Mouse (Mus musculus): ENCODE data around the gene Tvp23b.

Tvp23b gene

DNA sequence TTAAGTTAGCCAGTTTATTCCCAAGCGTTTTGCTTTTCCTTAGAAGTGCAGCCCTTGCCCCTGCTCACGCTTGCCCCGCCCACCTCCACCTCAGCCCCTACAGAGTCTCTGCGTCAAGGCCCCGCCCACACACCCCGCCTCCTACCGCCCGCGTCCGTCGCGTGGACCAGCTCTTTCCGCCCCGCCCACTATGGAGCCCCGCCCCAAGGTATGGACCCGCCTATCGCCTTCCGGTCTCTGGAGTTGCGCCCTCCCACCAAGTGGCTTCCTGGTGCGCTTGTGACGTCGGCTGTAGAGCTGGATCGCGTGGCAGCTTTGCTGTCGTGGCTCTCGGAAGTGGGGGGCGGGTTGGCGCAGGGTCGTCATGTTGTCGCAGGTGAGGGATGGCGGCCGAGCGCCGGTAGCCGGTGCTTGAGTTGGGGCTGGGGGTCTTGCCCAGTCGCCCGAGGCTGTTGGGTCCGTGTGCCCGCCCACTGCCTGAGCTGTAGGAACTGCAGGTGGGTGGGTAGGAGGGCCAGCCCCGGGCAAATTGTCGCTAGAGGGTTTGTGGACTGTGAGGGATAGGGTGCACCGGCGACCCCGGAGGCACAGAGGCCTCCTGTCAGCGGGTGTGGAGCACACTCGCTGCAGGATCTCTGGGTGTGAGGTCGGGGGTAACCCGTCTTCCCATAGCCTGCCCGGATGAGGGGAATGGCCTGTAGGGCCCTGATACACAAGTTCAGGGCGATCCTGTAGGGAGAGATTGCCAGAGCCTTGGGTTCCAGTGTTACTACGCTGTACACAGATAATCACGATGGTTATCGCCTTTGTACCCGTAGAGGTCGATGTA lies at the start of gene Tvp23b:
TSS of gene Tvp23b (plus strand) at position 236 of the 829 bp plus-strand sequence.
- DNase-seq (ENCODE audit: low spot score), result peak; percentile 99

- DNase-seq (ENCODE audit: low spot score), result no peak
Measured at GRCm38 (mm10) chr11:62830387-62830786, 48.9 kb upstream of the Tvp23b start.

- DNase-seq (ENCODE audit: low spot score), result no peak
Measured at GRCm38 (mm10) chr11:62831906-62832305, 47.3 kb upstream of the Tvp23b start.

DNA sequence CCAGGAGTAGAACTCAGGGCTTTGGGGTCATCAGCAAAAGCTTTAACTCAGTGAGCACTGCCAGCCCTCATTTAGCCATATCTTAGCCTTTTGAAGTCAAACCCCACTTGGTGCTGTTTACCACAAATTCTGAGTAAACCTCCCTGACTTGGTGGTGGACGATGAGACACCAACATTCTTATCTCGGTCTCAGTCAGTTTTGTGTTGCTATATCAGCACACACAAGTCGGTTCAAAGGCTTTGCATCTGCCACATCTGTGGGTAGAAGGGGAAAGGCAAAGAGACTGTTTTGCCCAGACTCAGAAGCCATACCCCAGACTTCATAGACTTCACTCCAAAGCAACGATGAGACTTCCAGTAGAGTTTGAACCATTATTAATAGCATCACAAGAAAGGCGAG lies 34.7 kb upstream of the Tvp23b start:
- DNase-seq (ENCODE audit: low spot score), result no peak

GRCm38 (mm10) chr11:62845730-62846129 lies 33.5 kb upstream of the Tvp23b start:
- no peak for DNase-seq (ENCODE audit: low spot score)

- DNase-seq (ENCODE audit: low spot score), result peak; percentile 68
Measured at GRCm38 (mm10) chr11:62846961-62847654, 32.1 kb upstream of the Tvp23b start, which contains the start of gene Fbxw10. TSS of gene Fbxw10 (plus strand) at chr11:62847069.

DNA sequence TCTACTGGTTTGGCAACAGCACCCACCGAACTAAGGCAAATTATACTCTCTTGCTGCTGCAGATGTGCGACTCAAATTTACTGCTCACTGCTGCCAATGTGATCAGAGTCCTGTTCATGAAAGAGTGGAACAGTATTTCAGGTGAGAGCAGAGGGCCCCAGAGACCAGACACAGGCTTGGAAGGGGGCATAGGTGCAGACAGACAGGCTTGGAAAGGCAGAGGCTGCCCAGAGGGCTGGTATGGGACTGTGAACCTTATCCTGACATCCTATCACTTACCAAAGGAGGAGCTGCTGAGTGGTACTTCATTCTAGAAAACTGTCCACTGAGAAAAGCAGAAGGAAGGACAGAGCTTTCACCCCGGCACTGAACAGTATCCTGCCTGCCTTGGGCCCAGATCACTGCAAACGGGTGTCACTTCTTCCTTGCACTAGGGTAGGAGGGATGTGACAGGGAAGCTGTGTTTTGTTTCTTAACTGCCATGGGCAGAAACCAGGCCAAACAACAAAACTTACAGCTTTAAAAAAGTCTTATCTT lies 31.5 kb upstream of the Tvp23b start:
- no peak for DNase-seq (ENCODE audit: low spot score)

GRCm38 (mm10) chr11:62848301-62848700 lies 31.0 kb upstream of the Tvp23b start:
- DNase-seq (ENCODE audit: low spot score), result no peak

GRCm38 (mm10) chr11:62851199-62851598 lies 28.1 kb upstream of the Tvp23b start:
- DNase-seq (ENCODE audit: low spot score), result peak; percentile 47

DNA sequence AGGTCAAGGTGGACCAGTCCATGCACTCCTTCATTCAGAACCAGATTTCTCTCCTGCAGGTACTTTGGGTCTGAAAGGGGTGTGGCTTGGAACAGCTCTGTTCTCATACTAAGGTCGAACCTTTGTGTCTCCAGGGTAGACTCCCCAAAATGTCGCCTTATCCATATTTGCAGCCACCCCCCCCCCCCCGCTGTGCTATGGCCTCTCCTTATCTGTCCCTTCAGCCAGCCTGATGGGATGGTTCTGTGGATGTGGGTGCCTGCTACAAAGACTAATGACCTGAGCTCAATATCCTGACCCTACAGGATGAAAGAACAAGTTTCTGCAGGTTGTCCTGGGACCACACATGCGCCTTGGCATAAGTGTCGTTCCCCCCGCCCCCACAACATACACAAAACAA lies 25.9 kb upstream of the Tvp23b start:
- no peak for DNase-seq (ENCODE audit: low spot score)

DNA sequence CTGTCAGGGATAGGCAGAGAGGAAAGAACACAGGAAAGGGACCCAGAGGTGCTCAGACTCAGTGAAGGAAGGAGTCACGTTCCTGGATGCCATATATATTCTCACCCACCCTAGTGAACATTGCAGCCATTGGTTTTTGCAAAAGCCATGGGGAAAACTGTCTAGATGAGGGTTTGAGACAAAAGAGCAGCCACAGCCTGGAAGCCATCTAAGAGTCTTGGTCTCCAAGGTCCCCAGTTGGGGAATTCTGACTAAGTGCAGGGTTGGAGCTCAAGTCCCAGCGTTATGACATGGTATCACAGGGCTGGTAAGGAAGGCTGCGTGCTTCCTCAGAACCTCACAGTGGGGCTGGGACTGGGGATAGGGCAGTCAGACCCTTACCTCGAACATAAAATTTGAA lies 13.7 kb upstream of the Tvp23b start:
- DNase-seq (ENCODE audit: low spot score), result no peak

DNA sequence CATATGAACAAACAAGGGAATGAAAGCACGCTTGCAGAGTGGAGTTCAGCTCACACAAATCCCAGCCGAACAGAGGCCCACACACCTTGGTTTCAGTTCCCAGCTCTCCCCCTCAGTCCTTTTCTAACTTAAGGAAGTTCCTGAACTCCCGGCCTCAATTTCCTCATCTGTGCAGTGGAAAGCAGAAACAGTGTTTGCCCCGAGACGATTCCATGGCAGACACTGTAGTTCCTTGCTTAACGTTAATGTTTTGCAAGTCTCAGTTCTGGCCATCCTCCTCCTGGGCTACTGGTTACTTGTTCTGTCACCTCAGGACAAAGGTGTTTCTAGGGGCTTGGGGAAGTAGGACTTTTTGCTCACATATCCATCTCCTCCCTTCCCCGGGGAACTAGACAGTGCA lies 12.6 kb upstream of the Tvp23b start:
- DNase-seq (ENCODE audit: low spot score), result no peak

DNA sequence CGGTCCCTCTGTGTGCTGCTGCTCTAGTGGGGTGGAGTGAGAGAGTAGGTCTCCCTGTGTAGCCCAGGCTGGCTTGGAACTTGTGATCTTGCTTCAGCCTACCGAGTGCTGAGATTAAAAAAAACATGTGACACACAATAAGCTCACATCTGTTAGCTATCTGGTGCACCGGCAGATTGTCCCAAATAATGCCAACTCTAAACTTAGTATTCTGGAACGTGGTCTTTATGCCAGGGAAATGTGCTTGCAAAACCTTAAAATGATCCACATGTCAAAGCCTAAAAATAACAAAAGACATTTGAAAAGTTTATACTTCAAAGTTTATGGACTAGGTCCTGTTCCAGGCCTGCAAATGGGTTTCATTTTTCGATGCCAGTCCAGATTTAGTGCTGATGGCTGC lies 10.1 kb upstream of the Tvp23b start:
- DNase-seq (ENCODE audit: low spot score), result no peak

DNA sequence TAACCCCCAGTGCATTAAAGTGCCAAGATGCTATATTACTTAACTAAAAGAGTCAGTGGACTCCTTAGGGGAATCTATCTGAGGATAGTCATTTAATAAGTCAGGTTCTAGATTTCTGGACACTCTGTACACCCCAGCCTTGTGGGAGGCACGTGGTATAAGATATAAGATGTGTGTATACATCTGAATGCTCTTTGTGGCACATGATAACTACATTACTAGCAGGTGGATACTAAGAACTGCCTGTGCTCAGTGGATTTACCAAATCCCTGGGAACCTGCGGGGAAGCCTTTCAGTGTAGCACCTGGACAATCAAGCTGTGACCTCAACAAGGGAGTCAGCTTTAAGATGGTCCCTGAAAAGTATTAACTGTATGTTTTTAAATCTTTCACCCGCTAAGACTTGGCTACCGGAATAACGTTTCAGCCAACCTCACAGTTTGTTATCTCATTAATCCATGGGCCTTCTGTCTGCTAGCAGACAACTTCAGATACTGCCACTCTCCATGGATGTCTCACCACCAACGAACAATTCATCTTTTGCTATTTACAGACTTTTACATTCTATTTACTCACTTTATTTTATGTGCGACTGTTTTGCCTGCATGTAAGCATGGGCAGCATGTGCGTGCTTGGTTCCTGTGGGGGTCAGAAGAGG lies 9.4 kb upstream of the Tvp23b start:
- DNase-seq (ENCODE audit: low spot score), result no peak

DNA sequence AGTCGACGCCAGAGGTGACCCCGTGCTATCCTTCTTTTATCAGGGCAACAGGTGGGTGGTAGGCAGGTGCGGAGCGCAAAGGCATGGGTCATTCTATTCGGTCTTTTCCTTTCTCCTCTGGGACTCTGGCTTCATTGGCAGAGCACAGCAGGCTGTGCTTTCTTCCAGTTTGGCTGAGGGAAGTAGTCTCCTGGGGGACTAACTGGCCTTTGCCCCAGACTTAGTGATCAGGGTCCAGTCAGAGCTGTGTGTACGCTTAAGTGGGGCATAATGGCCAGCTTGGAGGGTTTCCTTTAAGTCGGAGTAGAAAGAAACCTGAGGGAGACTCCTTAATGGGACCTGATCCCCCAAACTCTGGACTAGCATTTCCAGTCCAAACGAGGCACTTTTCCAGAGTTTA lies 5.8 kb upstream of the Tvp23b start:
- DNase-seq (ENCODE audit: low spot score), result no peak

GRCm38 (mm10) chr11:62875696-62876095 lies 3.6 kb upstream of the Tvp23b start:
- DNase-seq (ENCODE audit: low spot score), result no peak

GRCm38 (mm10) chr11:62876445-62876844 lies 2.8 kb upstream of the Tvp23b start:
- no peak for DNase-seq (ENCODE audit: low spot score)

DNA sequence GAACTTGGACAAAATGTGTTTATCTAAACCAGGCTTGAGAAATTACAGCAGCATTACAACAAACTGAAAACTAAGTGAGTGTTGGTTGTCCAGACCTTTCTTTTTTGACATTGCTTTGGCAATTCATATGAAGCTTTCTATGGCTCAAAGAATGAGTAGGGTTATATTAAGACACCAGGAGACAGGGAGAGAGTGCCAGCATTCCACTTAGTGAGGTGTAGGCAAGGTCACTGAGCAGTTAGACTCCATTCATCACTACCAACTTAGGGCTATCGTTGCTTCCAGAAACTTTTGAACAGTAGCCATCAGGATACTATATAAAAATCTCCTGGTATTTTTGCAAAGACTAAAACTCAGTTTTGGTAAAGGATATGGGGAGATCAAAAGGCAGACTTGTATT lies 1.9 kb upstream of the Tvp23b start:
- DNase-seq (ENCODE audit: low spot score), result no peak

DNA sequence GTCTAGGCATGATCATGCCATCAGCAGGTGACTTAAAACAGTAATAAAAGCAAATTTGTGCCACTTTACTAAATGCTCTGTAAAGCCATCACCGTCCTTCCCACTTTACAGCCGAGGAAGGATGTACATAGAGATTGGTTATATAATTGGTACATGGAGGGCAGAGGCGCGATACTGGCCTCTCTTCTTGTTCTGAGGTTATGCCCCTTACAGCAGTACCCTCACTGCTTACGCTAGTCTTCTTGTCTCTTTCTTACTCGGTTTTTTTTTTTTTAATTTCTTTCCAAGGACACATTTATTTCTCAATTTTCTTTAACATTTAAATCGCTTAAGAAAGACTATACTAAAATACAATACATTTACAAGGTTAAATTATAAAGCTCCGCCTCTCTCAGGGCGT lies 527 bp upstream of the Tvp23b start:
- DNase-seq (ENCODE audit: low spot score), result no peak

- DNase-seq (ENCODE audit: low spot score), result no peak
Measured at GRCm38 (mm10) chr11:62883407-62883806, 4.2 kb downstream of the Tvp23b start.

- no peak for DNase-seq (ENCODE audit: low spot score)
Measured at GRCm38 (mm10) chr11:62885323-62885722, 6.1 kb downstream of the Tvp23b start.

DNA sequence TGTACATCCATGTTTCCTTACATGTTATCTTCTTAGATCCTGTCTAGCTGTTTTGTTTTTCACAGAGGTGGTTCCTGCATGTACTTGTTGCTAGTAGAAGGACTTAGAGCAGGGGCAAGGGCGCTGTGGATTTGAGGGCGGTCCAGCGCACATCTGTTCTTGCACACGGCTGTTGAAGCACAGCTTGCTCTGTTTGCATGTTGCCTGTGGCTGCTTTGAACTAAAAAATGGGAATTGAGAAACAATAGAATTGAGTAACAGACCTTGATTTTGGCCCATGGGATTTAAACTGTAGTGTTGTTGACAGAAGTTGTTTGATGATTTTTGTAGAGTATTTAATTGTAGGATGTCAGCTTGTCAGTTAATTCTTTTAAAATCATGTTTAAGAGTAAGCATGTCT lies 11.5 kb downstream of the Tvp23b start:
- DNase-seq (ENCODE audit: low spot score), result no peak

GRCm38 (mm10) chr11:62891763-62892162 lies 12.5 kb downstream of the Tvp23b start:
- DNase-seq (ENCODE audit: low spot score), result no peak
